Mouse (Mus musculus) C2C12 (cell line): ENCODE data around the gene Tsen15. TPM values are rescaled to one million over a fixed set of nuclear protein-coding genes. Genes with fewer than 3 reads are reported as not detected.

Experiments used
- H3K27me3 ChIP-seq: one replicate; pipeline ENCODE4 v1.6.1; 2011; ENCODE audit not compliant: control insufficient read depth, insufficient read depth, insufficient read length
- H3K36me3 ChIP-seq: one replicate; pipeline ENCODE4 v1.6.1; 2011; ENCODE audit not compliant: control insufficient read depth, insufficient read depth
- H3K4me3 ChIP-seq: one replicate; pipeline ENCODE4 v1.5.1; 2011; ENCODE audit warnings: mild to moderate bottlenecking, control low read depth; ENCODE audit not compliant: poor library complexity, insufficient read depth, severe bottlenecking
- H3K79me2 ChIP-seq: one replicate; pipeline ENCODE4 v1.6.1; 2011; ENCODE audit not compliant: control insufficient read depth, insufficient read depth
- H3K79me3 ChIP-seq: one replicate; pipeline ENCODE4 v1.6.1; 2011; ENCODE audit warnings: low read depth, control low read depth
- H3ac ChIP-seq: one replicate; pipeline ENCODE3; 2011; ENCODE audit warnings: low read depth; ENCODE audit not compliant: control insufficient read depth, insufficient read length
- CEBPB ChIP-seq: IDR thresholded peaks from one replicate; pipeline ENCODE4 v1.6.1; 2011; ENCODE audit warnings: low read depth, mild to moderate bottlenecking, control low read depth, moderate library complexity
- CTCF ChIP-seq: IDR thresholded peaks from one replicate; pipeline ENCODE4 v1.5.1; 2011; ENCODE audit not compliant: control insufficient read depth, insufficient read depth, insufficient read length
- FOSL1 ChIP-seq: IDR thresholded peaks from one replicate; pipeline ENCODE4 v1.8.0; 2011; ENCODE audit warnings: mild to moderate bottlenecking, low read length; ENCODE audit not compliant: poor library complexity, insufficient read depth, severe bottlenecking
- MAX ChIP-seq: IDR thresholded peaks from one replicate; pipeline ENCODE4 v1.6.1; 2011; ENCODE audit warnings: mild to moderate bottlenecking, control low read depth
- MYOD1 ChIP-seq: IDR thresholded peaks from one replicate; pipeline ENCODE4 v1.6.1; 2011; ENCODE audit warnings: low read depth; ENCODE audit not compliant: control insufficient read depth, insufficient read length
- MYOG ChIP-seq: IDR thresholded peaks from one replicate; pipeline ENCODE4 v1.6.1; 2011; ENCODE audit not compliant: control insufficient read depth, insufficient read length; ENCODE audit errors: extremely low read depth
- USF1 ChIP-seq: IDR thresholded peaks from one replicate; pipeline ENCODE4 v1.6.1; 2011; ENCODE audit warnings: low read depth, mild to moderate bottlenecking, control low read depth, moderate library complexity
- polyA plus RNA-seq: library from polyadenylated mRNA; unstranded; fragments of >200 nt; fragmentation: generic; extraction: Trizol; gene quantifications from one replicate; pipeline ENCODE4 v1.2.1, GENCODE M21; 2012; ENCODE audit warnings: missing spikeins

Gene Tsen15
- polyA plus RNA-seq, 1 experiment = 31.4 TPM

GRCm38 (mm10) chr1:152422295-152422694 is 35.8 kb upstream of the Tsen15 start:
- Histone ChIP-seq H3K4me3 (no peak overlapping the region), H3K79me3 (no peaks in the 10 kb centered on the region), H3K36me3 (no peaks in the 10 kb centered on the region), H3K27me3 (peaks cover 30% of the 10 kb centered on the region), H3ac (no peak overlapping the region), H3K79me2 (no peaks in the 10 kb centered on the region)
- no peak for TF ChIP-seq CEBPB
- TF ChIP-seq MYOD1 = no peak
- TF ChIP-seq MAX = no peak
- TF ChIP-seq FOSL1 = no peak
- TF ChIP-seq USF1 = no peak
- no peak for TF ChIP-seq CTCF
- no peak for TF ChIP-seq MYOG

GRCm38 (mm10) chr1:152417602-152418001 is 31.1 kb upstream of the Tsen15 start:
- H3K36me3 ChIP-seq = no peaks in the 10 kb centered on the region
- no peaks in the 10 kb centered on the region for H3K79me2 ChIP-seq
- TF ChIP-seq FOSL1 (no peak), MYOD1 (no peak), MYOG (no peak), CTCF (no peak), MAX (no peak), CEBPB (no peak), USF1 (no peak)
- no peak overlapping the region for H3K4me3 ChIP-seq
- H3K79me3 ChIP-seq = no peaks in the 10 kb centered on the region
- no peak overlapping the region for H3ac ChIP-seq
- H3K27me3 ChIP-seq = peaks cover 38% of the 10 kb centered on the region

- TF ChIP-seq USF1 = no peak
- TF ChIP-seq MAX = no peak
- no peak for TF ChIP-seq FOSL1
- no peak for TF ChIP-seq CTCF
- no peak for TF ChIP-seq MYOD1
- no peak for TF ChIP-seq CEBPB
- TF ChIP-seq MYOG = no peak
- peaks cover 38% of the 10 kb centered on the region for H3K27me3 ChIP-seq
- H3K79me2 ChIP-seq = no peaks in the 10 kb centered on the region
- no peak overlapping the region for H3K4me3 ChIP-seq
- H3K36me3 ChIP-seq = no peaks in the 10 kb centered on the region
- H3K79me3 ChIP-seq = no peaks in the 10 kb centered on the region
- no peak overlapping the region for H3ac ChIP-seq
Observed at GRCm38 (mm10) chr1:152416306-152416904, 29.9 kb upstream of the Tsen15 start.

GRCm38 (mm10) chr1:152414451-152414850 is 28.0 kb upstream of the Tsen15 start:
- Histone ChIP-seq H3K79me3 (no peaks in the 10 kb centered on the region), H3K79me2 (no peaks in the 10 kb centered on the region), H3ac (no peak overlapping the region), H3K27me3 (peaks cover 33% of the 10 kb centered on the region), H3K36me3 (no peaks in the 10 kb centered on the region), H3K4me3 (no peak overlapping the region)
- TF ChIP-seq MYOG (no peak), USF1 (no peak), MYOD1 (no peak), CTCF (no peak), CEBPB (no peak)

- no peaks in the 10 kb centered on the region for H3K79me2 ChIP-seq
- H3K36me3 ChIP-seq = no peaks in the 10 kb centered on the region
- peaks cover 29% of the 10 kb centered on the region for H3K27me3 ChIP-seq
- no peak overlapping the region for H3K4me3 ChIP-seq
- no peak for TF ChIP-seq MYOD1
- no peak for TF ChIP-seq USF1
- TF ChIP-seq MAX = no peak
- TF ChIP-seq CEBPB = no peak
- no peak for TF ChIP-seq FOSL1
- no peak for TF ChIP-seq CTCF
- TF ChIP-seq MYOG = no peak
- no peaks in the 10 kb centered on the region for H3K79me3 ChIP-seq
- no peak overlapping the region for H3ac ChIP-seq
Observed at GRCm38 (mm10) chr1:152413961-152414360, 27.5 kb upstream of the Tsen15 start.

GRCm38 (mm10) chr1:152413116-152413515 is 26.6 kb upstream of the Tsen15 start:
- H3K36me3 ChIP-seq = no peaks in the 10 kb centered on the region
- H3ac ChIP-seq = no peak overlapping the region
- no peak overlapping the region for H3K4me3 ChIP-seq
- peaks cover 24% of the 10 kb centered on the region for H3K27me3 ChIP-seq
- no peak for TF ChIP-seq MYOG
- no peak for TF ChIP-seq CTCF
- no peak for TF ChIP-seq USF1
- TF ChIP-seq FOSL1 = no peak
- no peak for TF ChIP-seq MAX
- TF ChIP-seq MYOD1 = no peak
- TF ChIP-seq CEBPB = no peak
- H3K79me3 ChIP-seq = no peaks in the 10 kb centered on the region
- H3K79me2 ChIP-seq = no peaks in the 10 kb centered on the region
